Mouse (Mus musculus) brain, embryonic 14.5 days (tissue): ENCODE results near the gene Fam110c. TPM values are rescaled to one million over a fixed set of nuclear protein-coding genes. Genes with fewer than 3 reads are reported as not detected.

ENCODE experiments used
- DNase-seq: peaks from one replicate; pipeline ENCODE4 v3.0.0-alpha.2; 2011; ENCODE audit warnings: low read depth
- CTCF ChIP-seq: fragments of 200-500 bp; IDR thresholded peaks from 2 replicates; pipeline ENCODE4 v1.5.1; 2012; ENCODE audit warnings: inconsistent platforms, mild to moderate bottlenecking, moderate library complexity, borderline replicate concordance; ENCODE audit not compliant: insufficient read depth, insufficient read length; ENCODE audit errors: extremely low read depth
- POLR2A ChIP-seq: fragments of 200-500 bp; IDR thresholded peaks from 2 replicates; pipeline ENCODE4 v1.6.1; 2012; ENCODE audit warnings: mild to moderate bottlenecking, inconsistent platforms, borderline replicate concordance; ENCODE audit not compliant: poor library complexity, insufficient read depth, insufficient read length, severe bottlenecking; ENCODE audit errors: extremely low read depth
- polyA plus RNA-seq: library from polyadenylated mRNA; depleted of rRNA; stranded (reverse); fragments of >200 nt; gene quantifications from 2 replicates; pipeline ENCODE4 v1.2.3, GENCODE M21; 2012

The Fam110c gene
- polyA plus RNA-seq, 1 experiment, result not detected

DNA sequence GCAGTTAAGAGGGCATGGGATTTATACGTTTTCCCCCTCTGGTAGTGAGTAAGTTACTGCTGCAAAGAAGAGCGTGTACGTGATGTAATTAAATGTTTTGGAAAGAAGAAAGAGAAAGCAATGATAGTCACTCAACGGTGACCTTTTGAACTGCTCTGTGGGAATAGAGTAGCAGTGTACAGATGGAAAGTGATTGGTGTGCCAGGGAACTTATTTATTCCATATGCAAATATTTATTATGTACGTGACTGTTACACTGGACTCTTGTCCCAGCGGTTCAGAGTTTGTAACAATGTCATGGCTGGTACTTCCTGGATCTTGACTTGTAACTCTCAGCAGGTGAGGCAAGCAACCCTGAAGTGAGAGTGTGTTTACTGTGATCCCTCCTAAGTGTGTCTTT lies 6.7 kb downstream of the Fam110c start:
- TF ChIP-seq CTCF, result no peak
- TF ChIP-seq POLR2A, result no peak

DNA sequence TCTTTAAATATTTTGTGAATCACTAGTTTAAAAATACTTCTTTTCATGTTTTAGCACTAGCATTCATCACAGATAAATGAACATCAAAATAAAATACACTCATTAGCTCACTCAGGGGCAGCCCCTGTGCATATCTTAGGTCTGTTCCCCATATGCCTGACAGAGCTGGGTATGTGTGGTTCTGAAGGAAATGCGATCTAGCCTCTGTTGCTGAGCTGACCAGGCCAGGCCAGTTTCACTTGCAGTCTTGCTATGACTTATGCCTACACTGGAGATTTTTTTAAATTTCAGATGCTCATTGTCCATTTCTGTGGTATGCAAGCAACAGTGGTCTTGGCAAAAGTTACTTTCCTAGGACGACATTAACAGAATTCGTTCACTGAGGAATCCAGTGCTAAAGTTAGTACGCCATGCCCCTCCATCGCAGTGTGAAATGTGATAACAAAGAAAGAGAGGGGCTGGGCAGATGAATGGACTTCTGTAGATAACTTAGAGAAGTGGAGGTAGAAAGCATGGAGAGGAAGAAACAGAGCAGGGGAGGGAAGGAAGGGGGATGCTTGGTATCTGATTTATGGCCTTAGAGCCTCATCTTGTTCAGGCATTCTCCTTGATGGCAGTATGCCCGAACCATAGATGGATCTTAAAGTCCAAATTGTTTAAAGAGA lies 7.4 kb downstream of the Fam110c start:
- TF ChIP-seq POLR2A (no peak), CTCF (no peak)
- no peak for DNase-seq

More for the DNA sequence above, 6.7 kb downstream of the Fam110c start:
- DNase-seq, result no peak

DNA sequence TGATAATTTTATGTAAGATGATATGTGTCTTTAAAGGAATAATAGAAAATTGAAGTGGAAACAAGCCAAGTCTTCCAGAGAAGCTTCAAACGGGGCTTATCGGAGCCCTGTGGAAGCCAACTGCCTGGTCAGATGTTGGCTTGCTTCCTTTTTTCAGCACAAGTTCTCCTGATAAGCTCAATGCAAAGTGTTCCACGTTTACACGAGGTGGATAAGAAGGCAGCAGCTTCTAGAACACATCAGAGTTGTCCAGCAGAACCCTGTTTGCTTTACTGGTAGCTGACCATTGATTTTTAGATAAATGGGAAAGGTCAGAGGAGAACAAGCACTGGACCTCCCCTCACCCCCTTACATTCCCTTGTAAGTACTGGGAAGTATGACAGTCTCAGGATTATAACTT lies 9.3 kb downstream of the Fam110c start:
- no peak for TF ChIP-seq CTCF
- TF ChIP-seq POLR2A, result no peak
- DNase-seq, result no peak

DNA sequence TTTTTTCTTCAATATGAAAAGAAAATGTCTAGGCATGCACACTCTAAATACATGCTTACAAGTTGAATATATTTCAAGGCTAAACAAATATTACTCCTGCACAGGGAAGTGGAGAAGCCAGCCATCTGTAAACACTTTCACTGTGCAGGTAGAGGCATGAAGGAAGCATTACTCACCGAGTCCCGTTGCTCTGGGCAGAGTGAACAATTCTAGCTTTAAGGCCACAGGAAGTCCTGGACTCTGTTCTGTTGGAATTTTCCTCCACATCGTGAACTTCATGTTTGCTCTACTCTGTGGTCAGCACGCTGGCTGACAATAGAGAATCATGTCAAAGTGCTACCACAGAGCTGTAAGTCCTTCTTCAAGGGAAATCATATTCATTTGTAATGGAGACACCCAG lies 9.7 kb downstream of the Fam110c start:
- TF ChIP-seq CTCF, result no peak
- no peak for TF ChIP-seq POLR2A
- no peak for DNase-seq

DNA sequence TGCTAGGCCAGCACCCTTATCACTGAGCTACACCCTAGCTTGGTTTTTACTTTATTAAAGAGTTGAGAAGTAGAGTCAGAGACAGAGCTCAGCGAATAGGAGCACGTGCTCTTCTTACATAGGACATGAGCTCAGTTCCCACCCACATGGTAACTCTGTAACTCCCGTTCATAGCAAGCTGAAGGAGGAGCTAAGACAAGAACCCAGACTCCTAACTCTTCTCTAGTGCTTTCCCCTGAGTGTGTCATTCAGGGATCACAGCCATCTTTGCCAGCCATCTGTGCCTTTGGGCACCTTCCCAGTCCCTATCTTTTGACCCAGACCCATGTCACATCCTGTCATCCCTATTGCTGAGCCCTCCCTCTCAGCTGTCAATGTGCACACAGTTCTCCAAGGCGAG lies 13.4 kb downstream of the Fam110c start:
- no peak for DNase-seq
- TF ChIP-seq CTCF, result no peak
- no peak for TF ChIP-seq POLR2A

DNA sequence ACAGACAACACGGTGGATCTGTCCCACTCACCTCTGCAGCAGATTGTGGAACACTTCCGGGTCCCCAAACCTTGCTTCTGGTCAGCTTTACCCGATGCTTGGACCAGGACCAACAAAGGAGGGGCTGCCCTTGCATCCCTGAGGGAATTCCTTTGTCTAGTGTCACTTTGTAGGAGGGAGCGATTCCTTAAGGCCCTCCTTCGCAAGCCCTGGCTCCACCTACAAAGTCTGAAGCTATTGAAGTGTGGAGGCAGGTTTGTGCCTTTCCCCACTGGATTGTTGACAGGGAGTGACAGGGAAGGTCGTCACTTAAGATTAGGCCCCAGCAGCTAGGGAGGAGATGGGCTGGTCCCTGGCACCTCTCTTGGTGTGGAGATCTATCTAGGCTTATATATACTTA lies 16.7 kb downstream of the Fam110c start:
- no peak for TF ChIP-seq CTCF
- no peak for TF ChIP-seq POLR2A
- peak; percentile 3 for DNase-seq

DNA sequence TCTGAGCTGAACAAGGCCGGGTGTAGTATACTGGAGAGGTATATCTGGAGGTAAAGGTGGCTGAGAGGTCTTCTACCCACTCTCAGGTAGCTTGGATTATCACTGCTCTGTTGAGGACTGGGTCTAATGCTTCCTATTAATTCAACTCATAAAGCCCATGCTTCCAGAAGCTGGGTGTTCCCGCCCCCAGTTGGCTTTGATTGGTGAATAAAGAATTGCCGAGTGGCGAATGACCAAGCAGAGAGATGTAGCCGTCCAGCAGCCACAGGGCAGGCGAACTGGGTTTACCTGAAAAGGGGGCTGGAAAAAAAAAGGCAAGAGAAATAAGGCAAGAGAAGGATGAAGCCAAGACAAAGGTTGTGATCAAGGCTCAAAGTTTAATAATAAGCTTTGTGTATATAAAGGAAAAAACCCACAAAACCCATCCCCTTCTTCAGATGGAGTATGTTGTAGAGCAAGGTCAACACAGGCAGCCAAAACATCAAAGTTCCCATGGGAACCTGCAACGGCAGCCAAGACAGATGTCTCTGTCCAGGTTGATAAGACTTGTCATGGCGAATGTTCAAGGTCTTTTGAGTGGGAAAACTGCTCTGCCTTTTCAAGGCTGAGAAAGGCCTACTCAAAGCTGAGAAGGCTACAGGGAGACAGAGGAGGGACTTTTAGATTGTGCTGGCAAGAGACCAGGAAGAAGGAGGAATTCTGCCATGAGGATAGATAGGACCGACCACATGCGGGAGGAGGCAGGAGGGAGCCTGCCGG lies 17.4 kb downstream of the Fam110c start:
- TF ChIP-seq POLR2A (no peak), CTCF (no peak)
- DNase-seq, result no peak

DNA sequence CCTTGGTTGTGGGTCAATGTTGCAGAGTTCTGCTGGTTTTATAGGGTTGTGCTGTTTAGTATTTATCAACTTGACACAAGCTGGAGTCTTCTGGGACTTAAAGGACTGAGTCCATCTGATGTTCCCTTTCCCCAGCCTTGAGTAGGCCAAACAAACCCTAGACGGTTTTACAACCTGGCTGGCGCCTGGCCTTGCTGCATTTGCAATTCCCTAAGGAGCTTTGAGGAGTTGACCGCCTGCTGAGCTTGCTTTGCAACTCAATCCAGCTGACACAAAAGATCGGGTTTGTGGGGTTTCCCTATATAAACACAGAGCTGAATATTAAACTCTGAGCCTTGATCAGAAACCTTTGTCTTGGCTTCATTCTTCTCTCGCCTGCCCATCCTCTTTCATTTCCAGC lies 18.8 kb downstream of the Fam110c start:
- no peak for TF ChIP-seq CTCF
- no peak for TF ChIP-seq POLR2A
- DNase-seq, result no peak

DNA sequence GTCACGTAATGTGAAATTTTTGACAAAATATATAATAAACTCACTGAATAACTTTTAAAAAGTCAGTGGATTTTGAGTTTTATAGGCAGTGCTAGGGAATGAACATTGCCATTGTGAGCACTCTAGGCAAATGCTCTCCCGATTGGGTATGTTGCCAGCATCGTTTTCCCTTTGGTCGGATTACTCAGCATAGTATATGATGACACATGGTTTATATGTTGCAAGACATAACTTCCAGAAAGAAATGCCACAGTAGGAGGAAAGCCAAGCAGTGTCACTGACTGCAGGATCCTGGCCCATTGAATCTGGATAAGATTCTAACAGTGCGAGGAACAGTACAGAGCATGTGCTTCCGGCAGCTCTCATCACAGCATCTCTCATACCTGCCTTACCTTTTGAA lies 23.5 kb downstream of the Fam110c start:
- TF ChIP-seq POLR2A (no peak), CTCF (no peak)
- DNase-seq, result no peak

DNA sequence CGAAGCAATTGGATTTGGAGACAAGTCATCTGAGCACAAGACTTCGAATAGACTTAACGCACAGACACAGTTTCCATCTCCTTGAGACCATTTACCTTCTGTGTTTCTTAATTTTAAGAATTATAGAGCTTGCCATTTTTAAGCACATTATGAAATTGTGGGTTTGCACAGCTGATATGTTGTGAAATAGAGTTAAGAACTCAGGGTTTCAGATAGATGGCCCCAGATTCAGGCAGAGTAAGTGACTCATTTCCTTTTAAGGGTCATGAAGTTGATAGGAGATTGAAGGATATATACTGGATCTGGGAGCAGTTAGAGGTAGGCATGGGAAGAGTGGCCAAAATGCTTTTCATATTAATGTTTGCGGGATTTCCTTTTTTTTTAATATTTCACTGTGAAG lies 27.5 kb downstream of the Fam110c start:
- no peak for TF ChIP-seq CTCF
- TF ChIP-seq POLR2A, result no peak
- no peak for DNase-seq

DNA sequence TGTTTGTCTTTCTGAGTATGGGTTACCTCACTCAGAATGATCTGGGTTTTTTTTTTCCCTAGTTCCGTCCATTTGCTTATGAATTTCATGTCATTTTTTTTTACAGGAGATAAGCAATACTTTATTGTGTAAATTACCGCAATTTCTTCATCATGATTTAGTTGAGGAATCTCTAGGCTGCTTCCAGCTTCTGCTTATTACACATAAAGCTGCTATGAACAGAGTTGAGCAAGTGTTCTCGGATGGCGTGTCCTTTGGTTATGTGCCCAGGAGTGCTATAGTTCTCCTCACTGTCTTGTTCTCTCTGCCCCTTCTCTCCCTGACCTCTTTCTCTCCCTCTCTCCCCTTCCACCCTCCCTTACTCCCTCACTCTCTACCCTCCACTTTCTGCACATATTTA lies 28.2 kb downstream of the Fam110c start:
- TF ChIP-seq CTCF (no peak), POLR2A (no peak)
- DNase-seq, result no peak

DNA sequence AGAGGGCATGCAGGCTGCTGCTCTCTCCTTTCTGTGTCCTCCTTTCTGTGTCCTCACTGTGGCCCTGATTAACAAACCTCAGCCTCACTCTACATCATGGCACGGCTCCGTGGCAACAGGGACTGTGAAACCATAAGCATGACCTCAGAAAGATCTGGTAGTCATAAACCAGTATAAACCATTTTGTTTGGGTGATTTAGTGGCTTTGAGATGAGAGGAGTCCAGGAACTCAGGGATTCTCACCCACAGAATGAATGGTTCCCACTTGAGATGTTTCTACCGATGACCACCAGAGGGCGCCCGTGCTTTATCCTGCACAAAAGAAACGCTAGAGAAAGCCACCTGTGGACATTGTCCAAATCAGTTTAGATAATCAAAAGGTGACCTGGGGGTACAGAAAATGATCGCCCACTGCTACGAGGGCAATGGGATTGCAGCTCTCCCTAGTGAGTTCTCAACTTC lies 42.4 kb downstream of the Fam110c start:
- DNase-seq, result peak; percentile 73
- TF ChIP-seq POLR2A, result no peak
- TF ChIP-seq CTCF, result peak; percentile 79

DNA sequence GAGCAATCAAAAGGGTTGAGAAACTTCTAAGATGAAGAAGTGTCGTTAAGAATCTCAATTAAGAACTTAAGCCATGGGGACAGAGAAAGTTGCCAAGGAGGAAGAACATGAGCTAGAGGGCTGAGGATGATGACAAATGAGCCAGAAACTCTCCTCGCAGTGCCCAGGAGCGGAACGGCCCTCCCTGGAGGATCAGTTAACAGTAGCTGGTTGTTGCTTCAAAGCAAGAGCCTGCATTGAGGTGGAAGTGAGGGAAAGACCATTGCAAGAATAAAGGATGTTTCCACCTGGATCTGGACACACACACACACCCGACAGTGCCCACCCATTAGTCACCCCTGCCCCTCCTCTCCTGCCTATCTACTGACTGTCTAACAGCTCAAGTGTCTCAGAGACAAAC lies 46.9 kb downstream of the Fam110c start:
- TF ChIP-seq POLR2A (no peak), CTCF (no peak)
- DNase-seq, result no peak

DNA sequence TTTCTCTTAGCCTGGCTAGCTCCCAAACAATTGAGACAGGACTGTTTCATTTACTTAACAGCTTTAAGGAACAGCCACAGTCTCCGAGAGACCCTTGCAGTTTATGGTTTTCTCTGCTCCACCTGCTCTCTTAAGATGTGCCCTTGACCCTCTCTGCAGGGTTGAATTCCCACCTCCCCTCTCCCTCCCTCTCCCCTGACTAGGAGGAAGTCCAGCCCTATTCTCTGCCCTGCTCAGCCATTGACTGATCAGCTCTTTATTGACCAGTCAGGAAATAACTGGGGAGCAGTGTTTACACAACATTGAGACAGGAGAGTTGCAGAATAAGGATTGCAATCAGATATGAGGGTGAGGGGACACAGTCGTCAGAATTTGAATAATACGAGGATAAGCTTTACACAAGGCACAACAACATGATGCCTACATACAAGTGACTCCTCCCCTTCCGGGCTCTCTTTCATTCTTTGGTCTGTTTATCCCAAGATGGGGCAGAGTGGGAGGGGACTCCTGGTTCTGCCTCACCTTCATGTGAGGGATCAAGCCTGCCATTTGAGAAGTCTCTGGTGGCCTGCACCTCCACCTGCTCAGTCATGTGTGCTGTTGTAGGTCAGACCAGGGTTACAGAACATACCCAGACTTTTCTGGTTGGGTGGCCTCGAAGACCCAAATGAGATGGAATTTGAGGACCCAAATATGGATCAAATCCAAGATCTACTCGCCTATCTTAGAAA lies 49.4 kb downstream of the Fam110c start:
- no peak for TF ChIP-seq POLR2A
- TF ChIP-seq CTCF, result no peak
- no peak for DNase-seq

DNA sequence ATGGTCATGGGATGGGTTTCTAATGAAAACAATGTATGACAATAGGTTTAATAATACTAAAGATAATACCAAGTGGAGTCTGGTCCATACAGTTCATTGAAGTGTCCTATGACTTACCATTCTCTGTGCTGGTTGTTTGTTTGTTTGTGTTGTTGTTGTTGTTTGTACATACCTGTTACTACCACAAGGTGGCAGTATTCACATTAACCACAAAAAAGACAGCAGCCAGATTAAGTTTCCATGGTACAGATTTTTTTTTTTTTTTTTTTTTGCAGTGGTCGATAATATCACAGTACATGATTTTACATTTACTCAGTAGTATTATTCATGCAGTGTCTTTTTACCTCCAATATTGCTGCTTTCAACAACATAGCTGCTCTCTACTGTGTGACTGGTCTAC lies 52.4 kb downstream of the Fam110c start:
- TF ChIP-seq CTCF (peak; percentile 7; the same call in 1 of the 2 replicates), POLR2A (no peak)
- no peak for DNase-seq
